Mouse (Mus musculus) left cerebral cortex, adult 2 months (tissue): ENCODE measurements at regions not wholly inside any gene's neighbourhood (a gene's known extent, or its start where the extent isn't known, plus 50 kb on each side); places are given as distances from the start of the nearest gene placed in this dataset.

Experiments
- DNase-seq, 2 experiments: peaks; one replicate each; pipeline ENCODE4 v3.0.0; 2021 to 2022; ENCODE audit warnings: low spot score in 2 of 2, mixed read lengths in 1 of 2; ENCODE audit errors: extremely low spot score in 1 of 2
- H3K27ac ChIP-seq: fragments of 200-600 bp; 2 replicates; pipeline ENCODE4 v1.8.1; 2022
- H3K4me3 ChIP-seq: fragments of 200-600 bp; 2 replicates; pipeline ENCODE4 v1.8.1; 2022
- CTCF ChIP-seq: fragments of 200-600 bp; IDR thresholded peaks from 2 replicates; pipeline ENCODE4 v1.8.1; 2022; ENCODE audit warnings: antibody characterized with exemption, mild to moderate bottlenecking, moderate library complexity
- intact Hi-C: fragments of 180-260 bp; cut with DNase I; formaldehyde crosslinking; loops from one replicate; pipeline ENCODE4 v1.15.1; 2025
- microRNA-seq, 2 experiments: library from miRNA; unstranded; fragments of <30 nt; microRNA quantifications; one replicate each; pipeline ENCODE4 v1.2.0; 2021

GRCm38 (mm10) chr8:67598687-67599086, 75.0 kb downstream of the Nat3 start:
- H3K27ac ChIP-seq: no peak overlapping the region
- intact Hi-C loops: no loop called here
- no peak overlapping the region for H3K4me3 ChIP-seq
- no peak for TF ChIP-seq CTCF
- DNase-seq: no peak

GRCm38 (mm10) chr8:67622213-67622612, 98.6 kb downstream of the Nat3 start:
- no peak for DNase-seq
- no peak for TF ChIP-seq CTCF
- Histone ChIP-seq H3K27ac (no peak overlapping the region), H3K4me3 (no peak overlapping the region)
- intact Hi-C loops: no loop called here

GRCm38 (mm10) chr8:67631691-67632090, 108.0 kb downstream of the Nat3 start:
- Histone ChIP-seq H3K4me3 (no peak overlapping the region), H3K27ac (peak overlapping the region; percentile 88)
- peak; percentile 12 to 23 for DNase-seq
- intact Hi-C loops: loop anchor here (1.0 to 10.0 kb wide), 2 partner anchors 183 to 185 kb away; no protein-coding TSS in a partner anchor
- TF ChIP-seq CTCF: no peak

DNA sequence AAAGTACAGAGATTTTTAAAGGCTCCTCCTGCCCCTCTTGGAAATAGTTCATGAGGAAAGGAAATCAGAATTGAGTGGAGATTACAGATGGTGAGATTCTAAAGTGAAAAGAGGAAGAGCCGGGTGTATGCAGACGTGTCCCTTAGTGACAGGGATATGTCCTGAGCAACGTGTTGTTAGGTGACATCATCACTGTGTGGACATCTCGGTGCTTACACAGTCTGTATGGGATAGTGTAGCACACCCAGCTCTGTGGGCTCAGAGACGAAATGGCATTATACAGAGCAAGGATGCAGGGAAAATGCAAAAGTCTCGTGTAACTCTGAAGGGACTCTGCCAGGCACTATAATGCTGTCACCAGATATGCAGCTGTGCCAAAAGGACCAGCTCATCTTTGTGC, 108.6 kb downstream of the Nat3 start:
- no peak for DNase-seq
- intact Hi-C loops: loop anchor here (10.0 kb wide), 1 partner anchor 183 kb away; no protein-coding TSS in a partner anchor
- H3K4me3 ChIP-seq: no peak overlapping the region
- H3K27ac ChIP-seq: peak overlapping the region; percentile 88
- no peak for TF ChIP-seq CTCF

Small RNA genes in the stretch of these regions (microRNA-seq; reads per million reads assigned to microRNA genes)
- gene Gm44391: 0 reads per million in 2 experiments
